Mouse (Mus musculus): Measurements from ENCODE around the gene Krt76. TPM values are rescaled to one million over a fixed set of nuclear protein-coding genes. Genes with fewer than 3 reads are reported as not detected.

Gene Krt76
- polyA plus RNA-seq (2012; rRNA removed; ENCODE audit: low replicate concordance) = not detected in 2 replicates

DNA sequence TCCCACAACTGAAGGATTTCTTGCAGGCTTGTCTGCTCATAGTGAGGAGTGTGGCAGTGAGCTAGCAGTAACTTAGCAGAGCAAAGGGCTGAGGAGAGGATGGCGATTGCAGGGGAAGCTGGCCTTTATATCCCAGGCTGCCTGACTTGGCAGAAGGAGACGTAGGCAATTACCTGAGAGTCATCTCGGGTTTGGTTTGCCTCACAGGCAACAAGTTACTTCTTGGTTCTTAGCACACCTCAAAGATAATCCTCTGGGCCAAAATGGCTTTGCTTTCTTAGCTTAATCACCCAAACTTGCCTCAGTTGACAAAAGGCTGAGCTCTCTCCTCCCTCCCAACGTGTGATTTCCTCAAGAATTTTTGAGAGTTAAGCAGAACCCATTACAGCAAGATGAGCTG lies at the start of gene Krt76:
TSS of gene Krt76 (minus strand) at position 101 of the 400 bp plus-strand sequence.

DNA sequence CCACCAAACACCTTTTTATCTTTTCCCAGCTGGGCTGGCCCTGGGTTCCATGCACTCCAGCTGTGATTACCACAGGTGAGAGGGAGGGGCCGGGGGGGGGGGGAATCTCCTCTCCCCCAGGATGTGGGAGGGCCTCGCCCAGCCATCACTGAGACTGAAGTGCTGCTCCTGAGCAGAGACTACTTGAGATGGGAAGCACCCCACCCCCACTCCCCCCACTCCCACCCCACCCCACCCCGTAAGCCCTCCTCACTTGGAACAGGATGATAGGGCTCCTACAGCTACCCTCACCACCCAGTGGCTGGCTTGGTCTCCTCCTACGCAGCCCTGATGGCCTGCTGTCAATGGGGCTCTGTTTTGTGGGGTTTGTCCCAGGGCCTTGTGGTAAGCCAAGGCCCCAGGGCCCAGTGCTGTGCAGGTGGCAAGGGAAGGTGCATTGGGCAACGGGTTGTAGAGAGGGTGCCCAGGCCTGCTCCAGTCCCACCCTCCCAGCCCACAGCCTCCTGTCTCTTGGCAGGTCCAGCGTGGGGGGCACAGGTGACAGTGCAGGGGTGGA lies 47.6 kb upstream of the Krt76 start, which contains the start of gene Krt79:
TSS of gene Krt79 (minus strand) at position 51 of the 556 bp plus-strand sequence.

DNA sequence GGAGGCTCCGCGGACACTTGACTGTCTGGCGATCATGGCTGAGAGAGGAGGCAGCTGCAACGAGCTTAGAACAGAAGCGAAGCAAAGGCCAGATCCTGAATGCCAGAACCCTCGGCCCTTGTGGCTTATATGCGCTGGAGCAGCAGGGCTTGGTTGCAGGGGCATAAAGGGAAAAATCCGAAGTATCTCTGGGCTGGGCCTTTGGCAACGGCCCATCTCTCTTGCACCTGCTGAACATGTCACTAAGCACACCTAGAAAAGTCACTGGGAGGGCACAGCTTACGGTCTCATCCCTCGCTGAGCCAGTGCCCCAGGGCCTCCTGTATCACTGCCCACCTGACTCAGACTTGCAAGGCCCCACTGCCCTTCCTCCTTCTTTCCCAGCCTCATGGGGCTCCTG lies 31.9 kb upstream of the Krt76 start, which contains the start of gene Krt4:
TSS of gene Krt4 (minus strand) at position 101 of the 400 bp plus-strand sequence.

DNA sequence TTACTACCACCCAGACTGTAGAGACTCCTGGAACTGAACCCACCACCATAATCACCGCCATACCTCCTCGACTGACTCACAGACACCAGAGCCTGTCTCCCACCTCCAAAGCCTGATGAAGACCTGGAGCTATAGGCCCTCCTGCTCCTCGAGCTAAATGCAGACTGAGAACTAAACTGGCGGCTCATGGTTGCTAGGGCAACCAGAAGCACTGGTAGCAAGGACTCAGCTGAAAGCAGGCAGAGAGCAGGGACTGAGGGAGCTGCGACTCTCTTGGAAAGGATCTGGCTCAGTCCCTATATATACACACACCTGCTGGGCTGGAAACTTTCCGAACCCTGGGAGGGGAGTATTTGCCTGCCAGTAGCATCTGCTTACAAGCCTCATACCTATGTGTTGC lies 23.3 kb downstream of the Krt76 start, which contains the start of gene Krt77:
TSS of gene Krt77 (minus strand) at position 275 of the 400 bp plus-strand sequence.

DNA sequence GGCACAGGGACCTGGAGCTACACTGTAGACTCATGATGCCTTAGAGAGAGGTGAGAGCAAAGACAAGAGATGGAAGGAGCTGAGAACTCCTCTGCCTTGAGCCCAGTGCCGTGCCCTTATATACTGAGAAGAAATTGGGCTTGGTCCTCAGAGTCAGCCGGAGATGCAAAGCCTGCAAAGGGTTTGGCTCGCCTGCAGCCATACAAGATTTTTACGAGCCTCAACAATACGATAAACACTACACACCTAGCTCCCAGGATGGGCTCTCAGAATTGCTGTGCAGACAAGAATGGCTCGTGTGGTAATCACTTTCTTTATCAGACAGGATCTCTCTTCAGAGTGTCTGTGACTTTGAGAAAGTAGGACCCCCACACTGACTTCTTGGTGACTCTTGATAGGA lies 42.0 kb downstream of the Krt76 start, which contains the start of gene Krt1:
TSS of gene Krt1 (minus strand) at position 101 of the 400 bp plus-strand sequence.

Other genes starting within 250 kb of the Krt76 start
- not detected in 2 replicates for gene Gm5478, start 245.5 kb downstream of the Krt76 start, polyA plus RNA-seq (2012; rRNA removed; ENCODE audit: low replicate concordance)
- not detected in 2 replicates for gene Krt6b, start 212.6 kb downstream of the Krt76 start, polyA plus RNA-seq (2012; rRNA removed; ENCODE audit: low replicate concordance)
- gene Krt6a, start 198.6 kb downstream of the Krt76 start, polyA plus RNA-seq (2012; rRNA removed; ENCODE audit: low replicate concordance) = 0.92 and 5.4 TPM in 2 replicates
- gene Krt5, start 180.0 kb downstream of the Krt76 start, polyA plus RNA-seq (2012; rRNA removed; ENCODE audit: low replicate concordance) = 44.7 and 80.1 TPM in 2 replicates
- gene Krt71, start 149.8 kb downstream of the Krt76 start, polyA plus RNA-seq (2012; rRNA removed; ENCODE audit: low replicate concordance) = 0.32 and 0.33 TPM in 2 replicates
- not detected in 2 replicates for gene Krt72, start 106.5 kb downstream of the Krt76 start, polyA plus RNA-seq (2012; rRNA removed; ENCODE audit: low replicate concordance)
- gene Krt73, start 90.6 kb downstream of the Krt76 start, polyA plus RNA-seq (2012; rRNA removed; ENCODE audit: low replicate concordance) = 0.09 TPM in 1 of 2 replicates, not detected in the other
- gene Krt2, start 74.8 kb downstream of the Krt76 start, polyA plus RNA-seq (2012; rRNA removed; ENCODE audit: low replicate concordance) = not detected in 2 replicates
- gene Krt1, start 42.1 kb downstream of the Krt76 start, polyA plus RNA-seq (2012; rRNA removed; ENCODE audit: low replicate concordance) = 0.33 and 7.3 TPM in 2 replicates
- 1.3 and 31.1 TPM in 2 replicates for gene Krt77, start 23.2 kb downstream of the Krt76 start, polyA plus RNA-seq (2012; rRNA removed; ENCODE audit: low replicate concordance)
- gene Krt4, start 31.8 kb upstream of the Krt76 start, polyA plus RNA-seq (2012; rRNA removed; ENCODE audit: low replicate concordance) = 0.57 and 1.0 TPM in 2 replicates
- 0.96 and 18.1 TPM in 2 replicates for gene Krt79, start 47.4 kb upstream of the Krt76 start, polyA plus RNA-seq (2012; rRNA removed; ENCODE audit: low replicate concordance)
- gene Krt78, start 61.4 kb upstream of the Krt76 start, polyA plus RNA-seq (2012; rRNA removed; ENCODE audit: low replicate concordance) = 0.36 and 0.70 TPM in 2 replicates
- gene Krt8, start 111.6 kb upstream of the Krt76 start, polyA plus RNA-seq (2012; rRNA removed; ENCODE audit: low replicate concordance) = 190 and 281 TPM in 2 replicates
- 200 and 262 TPM in 2 replicates for gene Krt18, start 135.3 kb upstream of the Krt76 start, polyA plus RNA-seq (2012; rRNA removed; ENCODE audit: low replicate concordance)
- 45.8 and 64.3 TPM in 2 replicates for gene Eif4b, start 180.9 kb upstream of the Krt76 start, polyA plus RNA-seq (2012; rRNA removed; ENCODE audit: low replicate concordance)
- gene Tns2, start 207.5 kb upstream of the Krt76 start, polyA plus RNA-seq (2012; rRNA removed; ENCODE audit: low replicate concordance) = 109 and 137 TPM in 2 replicates
- gene Spryd3, start 243.3 kb upstream of the Krt76 start, polyA plus RNA-seq (2012; rRNA removed; ENCODE audit: low replicate concordance) = 34.5 and 35.3 TPM in 2 replicates